Mouse (Mus musculus): ENCODE measurements around the gene Wtap. TPM values are rescaled to one million over a fixed set of nuclear protein-coding genes. Genes with fewer than 3 reads are reported as not detected.
"Not testable (repeated sequence)": the region's sequence is repeated elsewhere in the genome, so short reads cannot be mapped to it uniquely, and the experiment has no call there.

Wtap gene
- 86.8 and 87.2 TPM in 2 replicates for polyA plus RNA-seq (2015; fragmentation: Nextera tagmentation; extraction: Ambion mirVana)

GRCm38 (mm10) chr17:12994069-12994468, at the start of gene Wtap:
Gene Wtap (minus strand): TSS chr17:12994169.
- H3K4me3 ChIP-seq (ENCODE audit: low read depth, low read length): peak within 1 kb of the TSS; percentile 100
- no peak for TF ChIP-seq CTCF (IDR thresholded peaks at IDR 0.05; ENCODE audit: low read depth)
- 0 out of 2 replicates have a peak within 1 kb of the TSS, but pooled peaks have one; percentile 100 for H3K27ac ChIP-seq (ENCODE audit: low read depth, low read length)
- H3K4me1 ChIP-seq (replicated peaks; ENCODE audit: control insufficient read depth, insufficient read depth, low read length): no peaks in the 10 kb centered on the region
- WGBS: 52% methylated on average over 1 of the region's 1 CpGs
- H3K36me3 ChIP-seq (ENCODE audit: control insufficient read depth, insufficient read depth): no peaks in the 10 kb centered on the region
- no peaks in the 10 kb centered on the region for H3K27me3 ChIP-seq (replicated peaks; ENCODE audit: control insufficient read depth, insufficient read depth, low read length)
- no peaks in the 10 kb centered on the region for H3K9me3 ChIP-seq (ENCODE audit: control insufficient read depth)
- ATAC-seq: no peak
- H3K4me2 ChIP-seq (replicated peaks; ENCODE audit: low read depth): peak within 1 kb of the TSS; percentile 72
- peak within 1 kb of the TSS; percentile 100; the same call in 1 of the 2 replicates for H3K9ac ChIP-seq (ENCODE audit: low read depth, low read length)

- H3K9me3 ChIP-seq (ENCODE audit: control insufficient read depth); H3K36me3 ChIP-seq (ENCODE audit: control insufficient read depth, insufficient read depth); H3K4me2 ChIP-seq (replicated peaks; ENCODE audit: low read depth); H3K27ac ChIP-seq (ENCODE audit: low read depth, low read length); H3K27me3 ChIP-seq (replicated peaks; ENCODE audit: control insufficient read depth, insufficient read depth, low read length); H3K4me3 ChIP-seq (ENCODE audit: low read depth, low read length); H3K4me1 ChIP-seq (replicated peaks; ENCODE audit: control insufficient read depth, insufficient read depth, low read length); ATAC-seq; H3K9ac ChIP-seq (ENCODE audit: low read depth, low read length): not testable (repeated sequence)
- 91% methylated on average over 4 of the region's 12 CpGs for WGBS
Observed at GRCm38 (mm10) chr17:13036627-13037192, 42.7 kb upstream of the Wtap start.

DNA sequence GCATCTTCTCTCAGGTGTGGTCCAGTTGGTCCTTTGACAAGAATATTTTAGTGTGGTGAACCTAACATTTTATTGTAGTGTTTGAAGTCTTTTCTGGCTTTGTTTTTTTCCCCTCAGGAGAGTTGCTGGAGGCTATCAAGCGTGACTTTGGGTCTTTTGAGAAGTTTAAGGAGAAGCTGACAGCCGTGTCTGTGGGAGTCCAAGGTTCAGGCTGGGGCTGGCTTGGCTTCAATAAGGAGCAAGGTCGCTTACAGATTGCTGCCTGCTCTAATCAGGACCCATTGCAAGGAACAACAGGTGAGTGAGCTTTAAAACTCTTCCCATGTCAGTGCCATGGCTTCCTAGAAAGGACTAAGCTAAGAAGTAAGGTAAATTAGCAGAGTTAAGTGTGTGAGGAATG, 19.3 kb upstream of the Wtap start:
- Histone ChIP-seq H3K9ac (ENCODE audit: low read depth, low read length) (no peak overlapping the region), H3K9me3 (ENCODE audit: control insufficient read depth) (no peaks in the 10 kb centered on the region), H3K4me1 (replicated peaks; ENCODE audit: control insufficient read depth, insufficient read depth, low read length) (0 out of 2 replicates have a peak, but pooled peaks cover 5% of the 10 kb centered on the region), H3K27ac (ENCODE audit: low read depth, low read length) (no peak overlapping the region), H3K4me3 (ENCODE audit: low read depth, low read length) (no peak overlapping the region), H3K27me3 (replicated peaks; ENCODE audit: control insufficient read depth, insufficient read depth, low read length) (no peaks in the 10 kb centered on the region), H3K36me3 (ENCODE audit: control insufficient read depth, insufficient read depth) (peaks cover 35% of the 10 kb centered on the region), H3K4me2 (replicated peaks; ENCODE audit: low read depth) (no peak overlapping the region)
- ATAC-seq: no peak
- no peak for TF ChIP-seq CTCF (IDR thresholded peaks at IDR 0.05; ENCODE audit: low read depth)
- WGBS: 51% methylated on average over 3 of the region's 3 CpGs

DNA sequence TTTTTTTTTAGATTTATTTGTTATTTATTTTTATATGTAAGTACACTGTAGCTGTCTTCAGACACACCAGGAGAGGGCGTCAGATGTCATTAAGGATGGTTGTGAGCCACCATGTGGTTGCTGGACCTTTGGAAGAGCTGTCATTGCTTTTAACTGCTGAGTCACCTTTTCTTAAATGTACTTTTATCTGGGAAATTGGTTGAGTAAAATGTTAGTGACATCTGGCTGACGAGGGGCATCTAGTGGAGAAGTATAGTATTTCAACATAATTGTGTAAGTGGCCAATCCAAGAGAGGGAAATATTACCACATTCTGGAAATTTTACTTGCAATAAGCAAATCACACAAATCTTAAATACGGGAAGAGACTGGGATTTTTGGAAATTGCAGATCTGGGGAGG, 15.9 kb upstream of the Wtap start:
- Histone ChIP-seq H3K9ac (ENCODE audit: low read depth, low read length) (no peak overlapping the region), H3K27ac (ENCODE audit: low read depth, low read length) (no peak overlapping the region), H3K27me3 (replicated peaks; ENCODE audit: control insufficient read depth, insufficient read depth, low read length) (no peaks in the 10 kb centered on the region), H3K4me3 (ENCODE audit: low read depth, low read length) (no peak overlapping the region), H3K36me3 (ENCODE audit: control insufficient read depth, insufficient read depth) (peaks cover 21% of the 10 kb centered on the region), H3K4me2 (replicated peaks; ENCODE audit: low read depth) (no peak overlapping the region), H3K9me3 (ENCODE audit: control insufficient read depth) (no peaks in the 10 kb centered on the region), H3K4me1 (replicated peaks; ENCODE audit: control insufficient read depth, insufficient read depth, low read length) (peaks cover 10% of the 10 kb centered on the region; the same call in 1 of the 2 replicates)
- peak; percentile 74 for TF ChIP-seq CTCF (IDR thresholded peaks at IDR 0.05; ENCODE audit: low read depth)
- WGBS: 19% methylated on average over 3 of the region's 3 CpGs
- ATAC-seq: peak; percentile 14; the same call in 1 of the 2 replicates

GRCm38 (mm10) chr17:13008528-13008927, 14.6 kb upstream of the Wtap start:
- no peak for TF ChIP-seq CTCF (IDR thresholded peaks at IDR 0.05; ENCODE audit: low read depth)
- Histone ChIP-seq H3K4me1 (replicated peaks; ENCODE audit: control insufficient read depth, insufficient read depth, low read length) (peaks cover 10% of the 10 kb centered on the region; the same call in 1 of the 2 replicates), H3K4me3 (ENCODE audit: low read depth, low read length) (peak overlapping the region; percentile 80), H3K36me3 (ENCODE audit: control insufficient read depth, insufficient read depth) (0 out of 2 replicates have a peak, but pooled peaks cover 11% of the 10 kb centered on the region), H3K4me2 (replicated peaks; ENCODE audit: low read depth) (peak overlapping the region; percentile 87), H3K9me3 (ENCODE audit: control insufficient read depth) (no peaks in the 10 kb centered on the region), H3K27ac (ENCODE audit: low read depth, low read length) (peak overlapping the region; percentile 94), H3K27me3 (replicated peaks; ENCODE audit: control insufficient read depth, insufficient read depth, low read length) (no peaks in the 10 kb centered on the region), H3K9ac (ENCODE audit: low read depth, low read length) (peak overlapping the region; percentile 72)
- WGBS: 4% methylated on average over 10 of the region's 10 CpGs
- ATAC-seq: no peak

DNA sequence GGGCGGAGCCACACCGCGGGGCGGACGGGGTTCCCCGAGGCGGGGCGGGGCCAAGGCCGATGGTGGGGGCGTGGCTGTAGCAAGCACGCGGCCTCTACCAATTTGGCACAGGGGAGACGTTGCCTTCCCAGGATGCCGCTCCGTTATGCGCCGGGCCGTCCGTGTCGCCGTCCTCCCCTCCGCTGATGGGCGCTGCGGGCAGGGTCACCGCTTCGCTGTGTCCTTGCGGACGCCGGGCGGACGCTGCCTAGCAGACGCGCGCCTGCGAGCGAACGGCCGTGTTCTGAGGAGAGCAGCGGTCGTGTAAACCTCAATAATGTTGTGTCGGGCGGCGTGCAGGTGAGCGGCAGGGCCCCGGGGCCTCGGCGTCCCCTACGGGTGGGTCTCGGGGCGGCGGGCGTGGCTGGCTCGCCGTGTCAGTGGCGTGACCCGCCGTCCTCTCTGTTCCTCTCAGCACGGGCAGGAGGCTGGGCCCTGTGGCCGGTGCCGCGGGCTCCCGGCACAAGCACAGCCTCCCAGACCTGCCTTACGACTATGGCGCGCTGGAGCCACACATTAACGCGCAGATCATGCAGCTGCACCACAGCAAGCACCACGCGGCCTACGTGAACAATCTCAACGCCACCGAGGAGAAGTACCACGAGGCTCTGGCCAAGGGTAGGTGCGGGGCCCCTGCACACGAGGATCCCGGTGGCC, 13.9 kb upstream of the Wtap start:
- WGBS: under 1% methylated on average over 68 of the region's 76 CpGs
- H3K4me2 ChIP-seq (replicated peaks; ENCODE audit: low read depth): peak overlapping the region; percentile 87
- peaks cover 10% of the 10 kb centered on the region; the same call in 1 of the 2 replicates for H3K4me1 ChIP-seq (replicated peaks; ENCODE audit: control insufficient read depth, insufficient read depth, low read length)
- peak overlapping the region; percentile 94 for H3K27ac ChIP-seq (ENCODE audit: low read depth, low read length)
- H3K9me3 ChIP-seq (ENCODE audit: control insufficient read depth): no peaks in the 10 kb centered on the region
- 0 out of 2 replicates have a peak, but pooled peaks cover 9% of the 10 kb centered on the region for H3K36me3 ChIP-seq (ENCODE audit: control insufficient read depth, insufficient read depth)
- peak; percentile 40 for TF ChIP-seq CTCF (IDR thresholded peaks at IDR 0.05; ENCODE audit: low read depth)
- H3K9ac ChIP-seq (ENCODE audit: low read depth, low read length): peak overlapping the region; percentile 72
- ATAC-seq: peak; percentile 97
- H3K4me3 ChIP-seq (ENCODE audit: low read depth, low read length): peak overlapping the region; percentile 80
- H3K27me3 ChIP-seq (replicated peaks; ENCODE audit: control insufficient read depth, insufficient read depth, low read length): no peaks in the 10 kb centered on the region
